Mouse (Mus musculus): Measurements from ENCODE around the gene Olfr959. TPM values are rescaled to one million over a fixed set of nuclear protein-coding genes. Genes with fewer than 3 reads are reported as not detected.

The Olfr959 gene
- polyA plus RNA-seq, 1 experiment from 2014 or later = not detected

GRCm38 (mm10) chr9:39602536-39603332 is 27.4 kb upstream of the Olfr959 start:
- peak overlapping the region; percentile 85; the same call in 1 of the 2 replicates for H3K27ac ChIP-seq (replicated peaks; ENCODE audit: low read depth, low read length)
- ATAC-seq (ENCODE audit: low read depth) = peak; percentile 60
- peak overlapping the region; percentile 80 for H3K4me2 ChIP-seq (ENCODE audit: low read depth, low read length)
- peak; percentile 80 for DNase-seq (ENCODE audit: low spot score)
- 1% methylated on average over 19 of the region's 19 CpGs for WGBS
- peak overlapping the region; percentile 62 for H3K9ac ChIP-seq (ENCODE audit: low read depth, low read length)
- H3K36me3 ChIP-seq (ENCODE audit: control insufficient read depth, insufficient read depth, low read length) = no peaks in the 10 kb centered on the region
- no peaks in the 10 kb centered on the region for H3K27me3 ChIP-seq (replicated peaks; ENCODE audit: control insufficient read depth, insufficient read depth, low read length)
- H3K4me1 ChIP-seq (ENCODE audit: control insufficient read depth, insufficient read depth, low read length) = 0 out of 2 replicates have a peak, but pooled peaks cover 2% of the 10 kb centered on the region
- no peaks in the 10 kb centered on the region for H3K9me3 ChIP-seq (ENCODE audit: control insufficient read depth, low read length)
- H3K4me3 ChIP-seq (ENCODE audit: low read depth, low read length) = peak overlapping the region; percentile 39

GRCm38 (mm10) chr9:39577050-39577449 is 1.7 kb upstream of the Olfr959 start:
- Histone ChIP-seq H3K4me2 (ENCODE audit: low read depth, low read length) (no peak overlapping the region), H3K9ac (ENCODE audit: low read depth, low read length) (no peak overlapping the region), H3K36me3 (ENCODE audit: control insufficient read depth, insufficient read depth, low read length) (no peaks in the 10 kb centered on the region), H3K27ac (replicated peaks; ENCODE audit: low read depth, low read length) (no peak overlapping the region), H3K4me3 (ENCODE audit: low read depth, low read length) (no peak overlapping the region), H3K27me3 (replicated peaks; ENCODE audit: control insufficient read depth, insufficient read depth, low read length) (no peaks in the 10 kb centered on the region), H3K9me3 (ENCODE audit: control insufficient read depth, low read length) (no peaks in the 10 kb centered on the region), H3K4me1 (ENCODE audit: control insufficient read depth, insufficient read depth, low read length) (no peaks in the 10 kb centered on the region)
- 76% methylated on average over 5 of the region's 5 CpGs for WGBS
- DNase-seq (ENCODE audit: low spot score) = peak; percentile 22
- no peak for ATAC-seq (ENCODE audit: low read depth)

- no peaks in the 10 kb centered on the region for H3K4me1 ChIP-seq (ENCODE audit: control insufficient read depth, insufficient read depth, low read length)
- H3K9ac ChIP-seq (ENCODE audit: low read depth, low read length) = no peak overlapping the region
- no peak for ATAC-seq (ENCODE audit: low read depth)
- H3K27ac ChIP-seq (replicated peaks; ENCODE audit: low read depth, low read length) = no peak overlapping the region
- H3K9me3 ChIP-seq (ENCODE audit: control insufficient read depth, low read length) = no peaks in the 10 kb centered on the region
- H3K4me2 ChIP-seq (ENCODE audit: low read depth, low read length) = no peak overlapping the region
- no peaks in the 10 kb centered on the region for H3K36me3 ChIP-seq (ENCODE audit: control insufficient read depth, insufficient read depth, low read length)
- no peak overlapping the region for H3K4me3 ChIP-seq (ENCODE audit: low read depth, low read length)
- DNase-seq (ENCODE audit: low spot score) = no peak
- no peaks in the 10 kb centered on the region for H3K27me3 ChIP-seq (replicated peaks; ENCODE audit: control insufficient read depth, insufficient read depth, low read length)
Measured at GRCm38 (mm10) chr9:39558349-39558647, 17.1 kb downstream of the Olfr959 start.

- Histone ChIP-seq H3K36me3 (ENCODE audit: control insufficient read depth, insufficient read depth, low read length) (no peaks in the 10 kb centered on the region), H3K9ac (ENCODE audit: low read depth, low read length) (no peak overlapping the region), H3K4me3 (ENCODE audit: low read depth, low read length) (no peak overlapping the region), H3K4me2 (ENCODE audit: low read depth, low read length) (no peak overlapping the region), H3K27ac (replicated peaks; ENCODE audit: low read depth, low read length) (no peak overlapping the region), H3K27me3 (replicated peaks; ENCODE audit: control insufficient read depth, insufficient read depth, low read length) (no peaks in the 10 kb centered on the region), H3K4me1 (ENCODE audit: control insufficient read depth, insufficient read depth, low read length) (no peaks in the 10 kb centered on the region), H3K9me3 (ENCODE audit: control insufficient read depth, low read length) (no peaks in the 10 kb centered on the region)
- ATAC-seq (ENCODE audit: low read depth) (no peak; the same call in 1 of the 2 replicates), DNase-seq (ENCODE audit: low spot score) (peak; percentile 31)
- 46% methylated on average over 3 of the region's 3 CpGs for WGBS
Measured at GRCm38 (mm10) chr9:39557529-39558348, 17.6 kb downstream of the Olfr959 start.

GRCm38 (mm10) chr9:39553946-39554345 is 21.4 kb downstream of the Olfr959 start, which contains the start of gene Olfr958:
TSS of gene Olfr958 (minus strand) at chr9:39554054.
- H3K4me3 ChIP-seq (ENCODE audit: low read depth, low read length) = no peak within 1 kb of the TSS
- no peaks in the 10 kb centered on the region for H3K9me3 ChIP-seq (ENCODE audit: control insufficient read depth, low read length)
- H3K27ac ChIP-seq (replicated peaks; ENCODE audit: low read depth, low read length) = no peak within 1 kb of the TSS
- peak; percentile 17 for DNase-seq (ENCODE audit: low spot score)
- no peak within 1 kb of the TSS for H3K9ac ChIP-seq (ENCODE audit: low read depth, low read length)
- 43% methylated on average over 2 of the region's 2 CpGs for WGBS
- no peak for ATAC-seq (ENCODE audit: low read depth)
- H3K4me1 ChIP-seq (ENCODE audit: control insufficient read depth, insufficient read depth, low read length) = no peaks in the 10 kb centered on the region; the same call in 1 of the 2 replicates
- no peak within 1 kb of the TSS for H3K4me2 ChIP-seq (ENCODE audit: low read depth, low read length)
- H3K36me3 ChIP-seq (ENCODE audit: control insufficient read depth, insufficient read depth, low read length) = no peaks in the 10 kb centered on the region
- H3K27me3 ChIP-seq (replicated peaks; ENCODE audit: control insufficient read depth, insufficient read depth, low read length) = no peaks in the 10 kb centered on the region

GRCm38 (mm10) chr9:39550806-39551205 is 24.6 kb downstream of the Olfr959 start:
- ATAC-seq (ENCODE audit: low read depth) (no peak), DNase-seq (ENCODE audit: low spot score) (peak; percentile 79)
- Histone ChIP-seq H3K27ac (replicated peaks; ENCODE audit: low read depth, low read length) (no peak overlapping the region), H3K36me3 (ENCODE audit: control insufficient read depth, insufficient read depth, low read length) (no peaks in the 10 kb centered on the region), H3K4me1 (ENCODE audit: control insufficient read depth, insufficient read depth, low read length) (no peaks in the 10 kb centered on the region; the same call in 1 of the 2 replicates), H3K4me2 (ENCODE audit: low read depth, low read length) (no peak overlapping the region), H3K27me3 (replicated peaks; ENCODE audit: control insufficient read depth, insufficient read depth, low read length) (no peaks in the 10 kb centered on the region), H3K4me3 (ENCODE audit: low read depth, low read length) (no peak overlapping the region), H3K9me3 (ENCODE audit: control insufficient read depth, low read length) (no peaks in the 10 kb centered on the region), H3K9ac (ENCODE audit: low read depth, low read length) (no peak overlapping the region)
- 40% methylated on average over 5 of the region's 5 CpGs for WGBS

- H3K36me3 ChIP-seq (ENCODE audit: control insufficient read depth, insufficient read depth, low read length) = no peaks in the 10 kb centered on the region
- H3K9ac ChIP-seq (ENCODE audit: low read depth, low read length) = no peak overlapping the region
- no peaks in the 10 kb centered on the region for H3K4me1 ChIP-seq (ENCODE audit: control insufficient read depth, insufficient read depth, low read length)
- H3K27ac ChIP-seq (replicated peaks; ENCODE audit: low read depth, low read length) = no peak overlapping the region; the same call in 1 of the 2 replicates
- WGBS = 32% methylated on average over 1 of the region's 1 CpGs
- H3K4me2 ChIP-seq (ENCODE audit: low read depth, low read length) = no peak overlapping the region
- no peaks in the 10 kb centered on the region for H3K27me3 ChIP-seq (replicated peaks; ENCODE audit: control insufficient read depth, insufficient read depth, low read length)
- ATAC-seq (ENCODE audit: low read depth) (peak; percentile 33; the same call in 1 of the 2 replicates), DNase-seq (ENCODE audit: low spot score) (peak; percentile 84)
- no peak overlapping the region for H3K4me3 ChIP-seq (ENCODE audit: low read depth, low read length)
- no peaks in the 10 kb centered on the region for H3K9me3 ChIP-seq (ENCODE audit: control insufficient read depth, low read length)
Measured at GRCm38 (mm10) chr9:39523616-39524285, 51.6 kb downstream of the Olfr959 start.

Measured in embryonic facial prominence, embryonic 14.5 days (tissue).